Mouse (Mus musculus) yolk sac, embryonic 10.5 days (tissue): ENCODE measurements around the gene Atp8b2.
A peak's percentile ranks its signal among the peaks of the same experiment; 100 is the strongest.

Source experiments
- DNase-seq: peaks from one replicate; pipeline ENCODE4 v3.0.0-alpha.2; 2017; ENCODE audit warnings: low spot score

Gene Atp8b2

DNA sequence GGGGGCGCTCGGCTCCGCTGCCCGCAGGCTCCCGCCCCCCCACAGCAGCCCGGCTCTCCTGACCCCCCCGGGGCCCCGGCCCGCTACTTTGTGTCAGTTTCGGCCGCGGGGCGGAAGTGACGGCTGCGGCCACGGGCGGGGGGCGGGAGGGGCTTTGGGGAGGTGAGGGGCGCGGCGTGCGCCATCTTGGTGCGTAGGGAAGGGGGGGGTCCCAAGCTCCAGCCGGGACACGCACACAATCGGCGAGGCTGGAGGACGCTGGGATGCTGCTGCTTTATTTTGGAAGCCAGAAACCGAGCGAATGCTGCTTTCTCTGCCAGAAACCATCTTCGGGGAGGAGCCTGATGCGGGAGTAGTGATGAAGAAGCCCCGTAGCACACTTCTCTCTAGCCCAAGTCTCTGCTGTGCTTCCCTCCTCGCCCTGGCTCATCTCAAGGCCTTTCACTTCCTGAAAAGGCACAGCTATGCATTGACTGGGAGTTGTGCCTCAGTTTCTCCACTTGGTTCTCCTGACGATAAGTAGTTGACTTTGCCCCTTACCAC lies at the start of gene Atp8b2:
TSS of gene Atp8b2 (minus strand) at position 288 of the 543 bp plus-strand sequence.
- DNase-seq: peak; percentile 82

DNA sequence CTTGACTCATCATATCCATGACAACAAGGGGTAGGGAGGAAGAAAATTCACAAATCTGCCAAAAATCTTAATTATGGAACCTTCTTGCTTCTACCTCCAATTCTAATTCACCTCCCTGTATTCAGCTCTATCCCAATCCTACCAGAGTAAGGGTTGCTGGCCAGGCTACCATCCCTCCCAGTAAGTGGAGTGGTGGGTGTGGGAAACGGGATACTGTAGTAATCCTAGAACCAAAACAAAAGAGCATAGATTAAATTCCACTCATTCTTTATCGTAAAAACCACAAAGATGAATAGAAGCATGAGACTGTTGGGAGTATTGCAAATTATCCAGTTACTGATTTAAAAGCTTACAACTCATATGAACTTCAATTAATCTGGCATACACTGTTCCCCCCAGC lies 47.0 kb upstream of the Atp8b2 start:
- DNase-seq: no peak

DNA sequence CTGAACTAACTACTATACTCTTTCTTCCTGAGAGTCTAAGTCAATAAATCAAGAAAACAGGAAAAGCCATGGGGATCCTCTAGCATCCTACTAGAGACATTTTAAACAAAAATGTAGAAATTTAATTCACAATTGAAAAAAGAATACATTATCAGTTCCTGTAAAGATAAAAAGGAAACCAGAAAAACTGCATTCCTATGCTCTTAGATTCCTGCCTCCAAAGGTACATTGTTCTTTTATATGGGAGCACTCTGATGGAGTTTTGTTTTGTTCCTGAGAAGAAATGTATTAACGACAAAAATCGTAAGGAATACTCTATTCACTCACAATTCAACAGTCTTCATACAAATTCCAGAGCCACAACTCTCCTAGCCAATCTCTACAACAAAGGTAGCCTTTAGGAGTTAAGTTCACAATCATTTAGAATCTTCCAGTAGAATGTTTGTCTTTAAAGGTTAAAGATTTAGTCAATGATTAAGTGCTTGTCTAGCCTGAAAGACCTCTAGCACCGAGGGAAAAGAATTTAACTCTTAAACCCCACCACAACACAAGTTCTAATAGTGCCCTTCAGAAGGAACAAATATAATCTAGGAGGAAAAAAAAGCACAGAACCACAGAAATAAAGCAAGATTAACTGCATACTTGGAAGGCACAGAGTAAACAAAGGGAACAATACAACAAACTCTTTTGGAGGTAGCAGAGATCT lies 40.9 kb upstream of the Atp8b2 start:
- DNase-seq: peak; percentile 17

- no peak for DNase-seq
Measured at GRCm38 (mm10) chr3:89999830-90000229, 36.5 kb upstream of the Atp8b2 start.

DNA sequence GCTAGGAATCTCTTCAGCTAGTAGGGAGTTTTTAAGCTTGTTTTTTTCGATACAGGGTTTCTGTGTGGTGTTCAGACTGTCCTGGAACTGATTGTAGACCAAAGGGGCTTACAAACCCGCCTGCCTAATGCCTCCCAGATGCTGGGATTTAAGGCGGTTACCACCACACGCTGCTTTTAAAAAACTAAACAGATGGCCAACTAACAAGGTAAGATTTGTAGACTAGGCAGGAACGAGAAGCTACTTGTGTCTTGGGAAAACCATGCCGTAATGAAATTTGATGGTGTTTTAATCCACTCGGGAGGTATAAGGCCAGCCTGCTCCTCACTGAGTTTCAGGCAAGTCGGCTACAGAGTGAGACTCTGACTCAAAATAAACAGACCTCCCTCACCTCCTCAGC lies 35.8 kb upstream of the Atp8b2 start:
- no peak for DNase-seq

DNA sequence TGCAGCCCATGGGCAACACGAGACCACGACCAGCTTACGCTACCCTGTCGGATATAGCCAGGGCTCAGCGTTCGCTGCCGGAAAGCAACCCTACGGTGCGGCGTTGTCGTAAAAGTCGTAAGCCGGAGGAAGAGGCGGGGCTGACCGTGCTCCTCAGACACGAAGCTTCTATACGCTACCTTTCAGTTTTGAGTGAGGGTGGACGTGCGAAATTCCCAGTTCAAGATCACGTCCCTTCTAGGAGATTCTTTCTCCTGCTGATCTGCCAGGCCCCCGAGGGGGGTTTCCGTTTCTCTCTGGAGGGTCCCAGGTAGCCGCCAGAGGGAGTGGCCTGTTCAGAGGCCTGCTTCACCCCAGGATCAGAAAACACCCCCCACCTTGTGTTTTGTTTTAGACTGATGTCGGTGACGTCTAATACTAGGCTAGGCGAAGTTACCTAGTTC lies 35.3 kb upstream of the Atp8b2 start, which contains the start of gene Hax1:
TSS of gene Hax1 (minus strand) at position 169 of the 443 bp plus-strand sequence.
- DNase-seq: peak; percentile 95

DNA sequence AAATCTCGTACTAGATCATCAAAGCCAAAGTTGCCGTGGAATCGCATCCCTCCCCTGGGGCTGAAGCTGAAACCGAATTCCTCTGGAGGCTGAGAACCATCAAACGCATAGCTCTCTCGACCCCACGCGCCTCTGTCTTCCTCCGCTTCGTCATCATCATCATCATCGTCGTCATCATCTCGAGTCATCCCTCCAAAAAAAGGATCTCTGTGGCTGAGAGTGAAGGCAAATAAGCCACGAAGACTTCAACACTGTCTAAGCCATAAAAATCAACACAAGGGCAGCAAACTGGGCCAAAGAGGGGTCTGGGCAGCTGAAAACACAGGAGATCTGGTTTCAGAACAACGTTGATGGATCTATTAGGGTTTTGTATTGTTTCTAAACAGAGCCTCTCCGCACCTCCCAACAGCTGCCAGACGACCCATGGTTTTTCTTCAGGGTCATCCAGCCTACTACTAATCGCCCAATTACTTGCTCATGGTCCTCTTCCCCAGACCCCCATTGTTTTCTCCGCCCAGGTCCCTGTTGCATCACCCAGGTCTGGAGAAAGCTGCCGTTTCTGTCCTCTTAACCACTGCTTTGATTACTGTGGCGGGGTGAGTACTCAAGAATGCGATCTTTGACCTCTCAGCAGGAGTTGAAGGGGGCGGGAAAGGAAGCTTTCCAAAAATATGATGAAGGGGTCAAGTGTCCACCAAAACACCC lies 34.6 kb upstream of the Atp8b2 start:
- peak; percentile 88 for DNase-seq

GRCm38 (mm10) chr3:89994807-89995515 lies 31.7 kb upstream of the Atp8b2 start:
- no peak for DNase-seq

DNA sequence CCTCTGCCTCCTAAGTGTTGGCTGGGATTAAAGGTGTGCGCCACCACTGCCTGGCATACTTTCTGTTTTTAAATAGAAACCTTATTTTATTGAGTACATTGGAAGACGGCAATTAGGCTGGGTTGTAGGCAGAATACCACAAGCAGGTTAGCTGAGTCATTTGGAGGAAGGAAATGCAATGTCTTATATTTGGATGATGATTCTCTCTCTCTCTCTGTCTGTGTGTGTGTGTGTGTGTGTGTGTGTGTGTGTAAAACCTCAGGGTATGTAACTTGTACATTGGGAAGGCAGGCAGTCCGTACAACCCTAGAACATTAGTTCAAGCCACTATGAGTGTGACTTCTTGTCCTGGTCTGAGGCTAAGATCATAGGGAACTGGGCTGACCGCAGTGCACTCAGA lies 24.5 kb upstream of the Atp8b2 start:
- no peak for DNase-seq

- no peak for DNase-seq
Measured at GRCm38 (mm10) chr3:89987211-89987610, 23.9 kb upstream of the Atp8b2 start.

GRCm38 (mm10) chr3:89982426-89982825 lies 19.1 kb upstream of the Atp8b2 start:
- DNase-seq: no peak

DNA sequence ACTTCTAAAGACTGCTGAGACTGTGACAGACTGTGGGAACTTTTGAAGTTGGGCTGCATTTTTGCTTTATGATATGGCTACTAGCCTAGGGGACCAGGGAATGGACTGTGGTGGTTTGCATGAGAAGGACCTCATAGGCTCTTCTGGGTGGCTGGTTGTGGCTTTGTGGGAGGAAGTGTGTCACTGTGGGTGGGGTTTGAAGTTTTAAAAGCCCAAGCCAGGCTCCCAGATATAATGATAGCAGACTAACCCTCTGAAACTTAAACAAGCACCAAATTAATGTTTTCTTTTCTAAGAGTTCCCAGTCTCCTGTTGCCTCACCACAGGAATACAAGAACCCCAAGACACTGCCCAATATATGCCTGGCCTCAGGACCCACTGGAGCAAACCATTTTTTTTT lies 13.6 kb upstream of the Atp8b2 start:
- DNase-seq: no peak

DNA sequence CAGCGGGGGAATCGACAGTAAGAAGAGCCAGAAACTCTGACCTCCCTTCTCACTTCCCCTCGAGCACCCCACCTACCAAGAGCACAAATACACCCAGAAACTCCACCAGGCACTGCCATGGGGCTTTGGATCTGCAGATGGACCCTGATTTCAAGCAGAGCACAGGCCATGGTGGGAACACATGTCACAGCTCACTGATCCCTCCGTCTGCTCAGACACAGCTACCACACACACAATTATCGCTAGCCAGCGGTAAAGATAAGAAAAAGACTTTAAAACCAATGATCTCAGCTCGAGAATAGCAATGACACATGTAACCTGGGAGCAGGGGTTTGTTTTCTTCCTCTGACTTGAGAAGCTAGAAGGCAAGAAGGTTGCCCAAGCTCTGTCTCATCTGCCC lies 5.2 kb upstream of the Atp8b2 start:
- DNase-seq: no peak

DNA sequence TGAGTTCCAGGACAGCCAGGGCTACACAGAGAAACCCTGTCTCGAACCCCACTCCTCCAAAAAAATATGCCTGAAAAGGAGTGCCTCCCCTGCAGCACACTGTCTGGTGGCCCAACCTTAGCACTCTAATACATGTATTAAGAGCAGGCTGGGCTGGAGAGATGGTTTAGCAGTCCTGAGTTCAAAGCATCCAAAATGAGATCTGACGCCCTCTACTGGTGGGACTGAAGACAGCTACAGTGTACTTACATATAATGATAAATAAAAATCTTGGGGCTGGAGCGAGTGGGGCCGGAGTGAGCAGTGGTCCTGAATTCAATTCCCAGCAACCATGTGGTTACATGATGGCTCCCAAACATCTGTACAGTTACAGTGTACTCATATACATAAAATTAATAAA lies 3.6 kb upstream of the Atp8b2 start:
- no peak for DNase-seq

GRCm38 (mm10) chr3:89965972-89966371 lies 2.7 kb upstream of the Atp8b2 start:
- no peak for DNase-seq

DNA sequence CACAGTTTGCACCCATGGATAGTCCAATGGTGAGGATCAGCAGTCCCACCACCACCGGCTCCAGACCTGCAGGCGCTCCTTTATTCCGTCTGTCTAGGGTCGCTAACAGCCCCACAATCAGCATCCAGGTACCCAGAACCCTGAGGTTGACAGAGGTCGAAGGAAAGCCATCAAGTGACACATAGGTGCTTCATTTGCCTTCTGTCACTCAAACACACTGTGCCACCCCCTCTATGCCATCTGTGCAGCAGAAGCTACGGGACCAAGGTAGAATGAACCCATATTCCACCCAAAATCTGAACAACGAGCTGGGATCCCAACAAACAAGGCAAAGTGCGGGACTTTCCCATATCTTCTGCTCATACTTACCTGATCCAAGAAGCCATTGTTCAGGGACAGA lies 2.2 kb upstream of the Atp8b2 start:
- no peak for DNase-seq

DNA sequence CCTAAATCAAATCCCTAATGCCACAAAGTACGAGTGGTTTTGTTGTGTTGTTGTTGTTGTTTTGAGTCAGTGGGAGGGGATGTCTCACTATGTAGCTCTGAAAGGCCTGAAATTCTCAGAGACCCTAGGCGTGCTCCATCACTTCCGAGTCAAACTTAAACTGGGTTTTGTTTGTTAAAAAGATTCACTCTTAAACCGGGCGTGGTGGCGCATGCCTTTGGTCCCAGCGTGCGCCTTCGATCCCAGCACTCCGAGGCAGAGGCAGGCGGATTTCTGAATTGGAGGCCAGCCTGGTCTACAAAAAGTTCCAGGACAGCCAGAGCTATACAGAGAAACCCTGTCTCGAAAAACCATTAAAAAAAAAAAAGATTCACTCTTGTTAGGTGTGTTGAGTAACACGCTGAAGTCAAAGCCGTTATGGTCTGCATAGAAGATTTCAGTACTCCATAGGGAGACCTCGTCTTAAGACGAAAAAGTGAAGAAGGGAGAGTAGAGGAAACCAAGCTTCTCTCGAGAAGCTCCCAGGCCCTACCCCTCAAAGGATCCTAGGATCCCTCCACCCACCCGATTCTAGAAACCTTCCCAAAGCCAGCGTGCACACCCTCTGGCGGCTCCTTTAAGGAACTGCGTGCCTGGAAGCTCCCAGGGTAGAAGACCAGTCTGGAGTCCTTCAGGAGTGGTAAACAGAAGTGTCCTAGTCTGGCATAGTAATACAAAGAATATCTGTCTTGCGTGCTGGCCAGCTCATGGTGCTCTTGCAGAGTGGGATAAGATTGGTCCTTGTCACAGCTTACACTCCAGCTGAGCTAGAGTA lies 825 bp upstream of the Atp8b2 start:
- DNase-seq: peak; percentile 41

DNA sequence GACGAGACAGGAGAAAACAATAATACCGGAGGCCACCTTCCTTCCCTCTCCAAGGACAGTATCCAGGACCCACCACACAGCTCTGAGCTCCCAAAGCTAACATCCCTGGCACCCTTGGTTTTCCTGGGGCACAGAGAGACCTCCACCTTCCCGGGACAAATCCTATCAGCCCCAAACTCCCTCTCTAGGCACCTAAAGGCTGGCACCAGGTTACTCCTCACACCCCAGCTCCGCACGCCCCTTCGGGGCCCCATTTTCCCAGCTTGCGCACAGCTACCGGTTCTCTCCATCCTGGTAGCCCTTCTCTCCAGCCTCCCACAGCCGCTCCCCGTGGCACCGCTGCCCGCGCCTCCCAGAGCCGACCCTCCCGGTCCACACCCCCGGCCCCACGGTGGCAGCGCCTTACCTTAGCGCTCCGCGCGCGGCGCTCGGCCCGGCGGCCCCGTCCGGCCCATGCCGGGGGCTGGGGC lies 522 bp downstream of the Atp8b2 start:
- peak; percentile 26 for DNase-seq

DNA sequence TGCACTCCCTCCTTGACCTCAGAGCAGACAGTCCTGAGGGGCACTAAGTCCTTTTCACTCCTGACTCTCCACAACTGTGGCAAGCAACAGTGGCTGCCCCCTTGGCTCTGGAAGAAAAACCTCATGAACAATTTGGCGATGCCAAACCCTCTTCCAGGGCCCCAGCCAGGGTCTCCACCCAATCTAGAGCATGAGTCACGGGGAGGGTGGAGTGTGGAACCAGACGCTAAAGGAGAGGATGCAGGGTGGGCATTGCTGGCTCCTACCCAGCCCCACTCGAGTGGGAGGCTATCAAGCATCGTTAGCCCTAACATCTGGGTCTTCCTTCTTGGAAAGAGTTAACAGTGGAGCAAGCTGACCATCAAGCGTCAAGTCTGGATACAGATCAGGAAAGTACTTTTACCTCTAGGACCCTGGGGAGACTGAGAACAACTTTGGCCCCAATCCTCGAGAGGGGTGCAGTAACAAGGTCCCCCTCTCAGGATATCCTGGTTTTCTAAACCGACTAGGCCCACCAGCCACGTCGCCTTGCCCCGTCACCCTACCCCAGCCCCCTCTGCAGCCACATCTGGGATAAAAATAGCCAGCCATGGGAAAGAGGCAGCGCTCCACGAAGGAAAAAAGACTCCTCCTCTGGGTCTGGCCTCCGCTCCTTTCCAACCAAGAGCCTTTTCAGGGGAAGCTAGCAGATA lies 1.1 kb downstream of the Atp8b2 start:
- peak; percentile 26 for DNase-seq

DNA sequence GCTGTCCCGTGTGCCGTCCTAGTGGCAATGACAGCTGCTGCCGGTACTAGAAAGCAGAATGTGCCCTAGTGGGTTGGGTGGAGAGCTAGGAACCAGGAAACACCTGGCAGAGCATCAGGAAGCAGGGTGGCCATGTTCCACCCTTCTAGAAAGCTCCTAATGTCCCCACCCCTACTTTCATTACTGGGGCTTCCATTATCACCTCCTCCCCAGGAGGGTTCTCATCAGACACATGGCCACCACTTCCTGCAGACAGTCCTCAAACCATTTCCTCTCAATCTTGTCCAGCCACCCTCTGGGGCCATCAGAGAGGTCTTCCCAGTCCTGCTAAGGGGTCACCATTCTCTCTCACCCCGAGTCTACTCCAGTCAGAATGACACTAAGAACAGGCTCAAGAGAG lies 1.9 kb downstream of the Atp8b2 start:
- no peak for DNase-seq

GRCm38 (mm10) chr3:89960469-89960868 lies 2.8 kb downstream of the Atp8b2 start:
- peak; percentile 86 for DNase-seq
